Mouse (Mus musculus) hindlimb bud, embryonic 11.5 days (tissue): Measurements from ENCODE around the gene Runx1.

Experiments
- DNase-seq: peaks from one replicate; pipeline ENCODE4 v3.0.0-alpha.2; 2012; ENCODE audit warnings: low read depth, low spot score; ENCODE audit errors: extremely low spot score

Gene Runx1

DNA sequence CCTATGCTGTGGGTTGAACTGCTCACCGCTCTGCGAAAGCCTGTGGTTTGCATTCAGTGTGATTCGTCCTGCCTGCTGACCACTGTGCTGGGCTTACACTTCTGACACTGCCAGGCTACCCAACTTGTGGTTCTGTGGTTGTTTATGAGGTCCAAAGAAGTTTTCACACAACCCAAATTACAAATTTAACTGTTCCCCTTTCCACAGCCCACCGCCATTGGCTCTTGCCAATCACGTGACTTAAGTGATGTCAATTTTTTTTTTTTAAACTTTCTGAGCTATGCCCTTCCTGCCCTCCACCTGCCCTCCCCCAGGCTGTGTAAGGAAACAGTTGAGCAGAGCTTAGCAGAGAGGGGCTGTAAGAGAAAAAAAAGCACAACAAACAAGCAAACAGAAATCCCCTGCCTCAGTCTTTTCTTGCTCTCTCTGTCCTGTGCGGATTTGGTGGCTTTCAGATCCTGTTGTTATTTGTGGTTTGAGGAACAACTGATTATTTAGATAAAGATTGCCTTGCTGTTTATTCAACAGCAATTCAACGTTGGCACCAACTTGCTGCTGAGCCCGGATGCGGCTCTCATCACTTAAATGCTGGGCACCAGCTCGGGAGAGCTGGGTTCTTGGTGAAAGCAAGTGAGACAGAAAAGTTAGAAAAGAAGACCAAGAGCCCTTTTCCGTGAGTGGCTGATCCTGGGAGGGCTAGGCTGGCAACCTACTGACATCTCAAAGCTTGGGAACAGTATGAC lies at the start of gene Runx1:
Gene Runx1, minus strand, starts transcription at position 242 of the 743 bp plus-strand sequence.
- no peak for DNase-seq

DNA sequence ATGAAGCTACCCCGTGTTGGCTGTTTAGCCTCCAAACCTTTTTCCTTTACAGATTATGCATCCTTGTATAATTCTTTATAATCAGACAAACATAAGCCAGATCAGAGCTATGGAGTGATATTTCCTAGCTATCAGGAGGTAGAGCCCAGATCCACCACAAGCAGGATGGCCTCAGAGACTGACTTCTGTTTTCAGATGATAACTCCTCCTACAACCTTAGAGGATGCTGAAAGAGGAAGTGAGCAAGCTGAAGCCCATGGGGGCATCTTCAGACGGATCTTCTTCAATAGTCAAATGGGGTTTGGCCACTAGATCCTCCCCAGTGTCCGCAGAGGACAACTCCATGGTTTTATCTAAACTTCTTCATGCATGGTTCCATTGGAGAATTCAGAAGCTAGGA lies 48.1 kb upstream of the Runx1 start:
- no peak for DNase-seq

DNA sequence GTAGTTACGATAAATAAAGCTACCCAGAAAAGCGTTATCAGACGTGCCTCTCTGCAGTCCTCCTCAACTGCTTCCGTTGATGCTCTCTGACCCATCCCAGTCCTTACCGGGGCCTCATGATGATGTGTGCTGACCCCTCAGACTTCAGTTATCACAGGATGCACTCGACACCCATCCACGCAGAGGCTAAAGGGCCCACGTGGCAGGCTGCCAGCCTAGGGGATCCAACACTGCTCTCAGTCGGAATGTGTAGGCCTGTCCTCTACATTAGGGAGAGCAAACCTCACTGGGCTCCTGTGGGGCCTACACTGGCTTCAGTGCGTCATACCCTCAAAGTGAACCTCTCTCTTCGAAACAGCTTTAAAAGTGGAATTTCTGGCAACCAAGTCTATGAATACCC lies 45.8 kb upstream of the Runx1 start:
- DNase-seq: no peak

DNA sequence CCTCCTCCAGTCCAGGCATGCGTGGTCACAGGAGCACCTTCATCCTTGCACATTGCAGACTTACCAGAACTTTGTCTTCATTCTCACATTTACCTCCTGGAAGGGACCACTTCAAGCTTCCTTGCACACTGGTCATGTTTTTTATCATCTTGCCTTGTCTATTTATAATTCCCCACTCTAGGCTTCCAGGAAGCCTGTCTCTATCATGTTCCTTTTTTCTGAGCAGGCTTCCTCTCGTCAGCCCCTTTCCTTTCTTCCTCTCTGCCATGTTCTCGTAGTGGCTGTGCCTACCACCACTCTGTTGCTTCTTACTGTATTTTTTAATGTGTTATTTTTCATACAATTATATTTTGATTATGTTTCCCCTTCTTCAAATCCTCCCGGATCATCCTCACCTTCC lies 42.6 kb upstream of the Runx1 start:
- no peak for DNase-seq

- no peak for DNase-seq
Measured at GRCm38 (mm10) chr16:92867261-92867935, 41.4 kb upstream of the Runx1 start.

- DNase-seq: no peak
Measured at GRCm38 (mm10) chr16:92865314-92865713, 39.4 kb upstream of the Runx1 start.

DNA sequence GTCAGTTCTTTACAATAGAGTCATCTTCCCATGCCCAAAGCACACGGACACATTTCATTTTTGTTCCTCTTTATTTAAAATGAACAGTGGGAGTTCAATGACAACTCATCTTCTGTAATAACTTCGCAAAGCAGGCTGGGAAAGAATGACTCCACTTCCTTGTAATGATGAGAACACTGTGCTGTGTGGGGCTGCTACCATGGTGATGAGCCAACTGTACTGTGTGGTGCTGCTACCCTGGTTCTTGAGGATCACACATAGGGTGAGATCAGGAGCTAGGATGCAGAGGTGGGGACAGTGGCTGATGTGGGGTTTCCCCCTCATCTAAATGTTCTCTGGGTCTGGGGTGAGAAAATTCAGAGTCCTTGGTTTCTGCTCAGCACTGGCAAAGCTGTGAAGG lies 38.2 kb upstream of the Runx1 start:
- no peak for DNase-seq

- DNase-seq: no peak
Measured at GRCm38 (mm10) chr16:92863179-92863578, 37.2 kb upstream of the Runx1 start.

DNA sequence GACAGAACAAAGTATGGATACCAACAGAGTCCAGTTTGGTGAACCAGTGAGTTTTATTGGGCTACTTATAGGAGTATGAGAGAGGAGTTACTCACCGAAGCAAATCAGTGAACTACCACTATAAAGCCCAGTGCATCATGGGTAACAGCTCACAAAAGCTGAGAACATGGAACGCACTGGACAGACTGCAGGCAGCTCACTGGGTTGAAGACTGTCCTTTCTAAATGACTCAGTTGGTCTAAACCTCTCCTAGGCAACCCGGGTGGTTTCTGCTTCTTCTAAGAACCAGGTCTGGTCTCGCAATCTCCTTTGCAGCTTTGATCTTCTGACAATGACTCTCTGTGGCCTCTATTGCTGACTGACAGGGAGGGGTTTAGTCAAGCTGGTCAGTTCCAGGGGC lies 36.5 kb upstream of the Runx1 start:
- DNase-seq: no peak

DNA sequence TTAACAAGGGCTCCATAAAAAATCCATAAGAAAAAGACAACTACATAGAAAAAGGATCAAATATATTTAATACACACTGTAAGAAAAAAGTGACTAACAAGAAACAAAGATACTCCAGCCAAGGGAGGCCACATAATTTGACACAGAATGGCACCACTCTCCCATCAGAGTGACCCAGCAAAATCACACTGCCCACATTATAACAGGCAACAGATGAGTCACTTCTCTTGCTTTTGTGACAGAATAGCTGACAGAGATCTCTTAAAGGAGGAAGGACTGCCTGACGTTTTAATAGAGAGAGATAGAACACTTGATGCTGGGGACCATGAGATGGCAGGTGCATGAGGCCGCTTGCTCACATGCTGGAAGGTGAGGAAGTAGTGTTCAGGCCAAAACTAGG lies 35.6 kb upstream of the Runx1 start:
- no peak for DNase-seq

- no peak for DNase-seq
Measured at GRCm38 (mm10) chr16:92860649-92861048, 34.7 kb upstream of the Runx1 start.

GRCm38 (mm10) chr16:92856779-92857178 lies 30.8 kb upstream of the Runx1 start:
- DNase-seq: no peak

DNA sequence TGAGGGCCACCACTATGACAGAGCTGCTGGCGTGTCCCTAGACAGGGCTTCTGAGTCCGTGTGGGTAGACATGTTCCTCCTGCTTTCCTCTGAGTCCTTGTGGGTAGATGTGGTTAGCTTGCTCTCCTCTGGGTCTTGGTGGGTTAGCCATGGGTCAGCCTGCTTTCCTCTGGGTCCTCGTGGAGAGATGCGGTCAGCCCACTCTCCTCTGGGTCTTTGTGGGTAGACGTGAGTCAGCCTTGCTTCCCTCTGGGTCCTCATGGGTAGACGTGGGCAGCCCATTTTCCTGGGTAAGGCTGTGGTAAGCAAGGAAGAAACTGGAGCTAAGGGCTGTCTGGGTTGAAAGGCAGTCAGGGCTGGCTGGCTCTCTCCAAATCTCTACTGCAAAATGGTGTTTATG lies 26.3 kb upstream of the Runx1 start:
- no peak for DNase-seq

DNA sequence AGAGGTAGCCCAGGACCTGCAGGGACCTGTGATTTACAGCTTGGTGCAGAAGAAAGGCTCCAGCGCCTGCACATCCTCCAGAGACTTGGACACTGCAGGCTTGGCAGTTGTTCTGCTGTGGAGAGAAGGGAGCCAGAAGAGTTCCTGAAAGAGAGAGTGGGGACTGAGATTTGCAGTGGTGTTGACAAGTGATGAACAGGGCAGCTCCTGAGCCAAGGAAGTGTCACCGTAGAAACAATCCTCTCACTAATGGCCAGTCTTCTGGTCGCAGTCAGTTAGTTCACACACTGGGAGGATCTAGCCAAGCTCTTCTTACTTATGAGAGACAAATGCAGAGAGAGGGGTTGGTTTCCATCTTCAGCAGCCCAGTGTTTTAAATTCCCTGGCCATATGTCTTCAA lies 24.5 kb upstream of the Runx1 start:
- DNase-seq: no peak

GRCm38 (mm10) chr16:92847762-92848300 lies 21.9 kb upstream of the Runx1 start:
- DNase-seq: no peak

DNA sequence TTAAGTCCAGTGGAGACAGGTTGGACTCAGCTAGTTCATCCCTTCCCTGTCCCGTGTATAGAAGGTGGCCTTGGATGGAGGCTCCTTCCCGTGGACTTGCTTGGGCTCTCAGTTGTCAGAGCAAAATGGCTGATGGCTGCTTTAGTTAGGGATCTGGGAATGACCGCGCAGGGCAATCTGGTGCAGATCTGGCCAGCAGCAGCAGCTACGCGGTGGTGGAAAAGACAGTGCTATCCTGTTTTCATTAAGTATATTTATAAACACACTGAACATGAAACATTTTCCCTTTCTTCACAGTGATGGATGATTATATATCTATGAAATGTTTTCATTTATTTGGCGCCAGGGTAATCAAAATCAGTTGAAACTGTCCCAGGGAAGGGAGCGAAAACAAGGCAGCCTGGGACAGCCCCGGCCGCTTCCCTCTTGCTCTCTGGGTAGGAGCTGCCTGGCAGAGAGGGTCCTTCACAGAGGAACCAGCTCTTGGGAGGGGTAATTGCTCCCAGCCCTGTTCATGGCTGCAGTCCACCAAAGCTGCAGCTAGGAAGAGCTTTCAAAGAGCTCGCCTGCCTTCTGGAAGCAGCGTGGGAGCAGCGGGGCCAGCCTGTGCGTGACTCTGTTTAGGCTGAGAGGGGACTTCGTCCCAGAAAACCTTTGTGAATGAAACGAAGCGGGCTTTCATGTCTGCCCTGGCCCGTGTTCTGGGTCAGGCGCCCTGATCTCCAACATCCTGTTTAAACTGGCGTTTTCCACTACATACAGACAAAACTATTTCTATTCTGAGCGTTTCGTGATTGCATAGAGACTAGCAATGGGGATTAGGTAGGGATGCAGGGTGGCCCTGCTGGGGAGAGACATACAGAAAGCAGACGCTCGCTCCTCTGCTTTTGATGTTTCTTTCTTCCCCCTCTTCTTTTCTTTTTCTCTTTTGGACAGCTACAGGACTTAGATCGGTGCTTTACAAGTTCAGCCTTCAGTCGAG lies 19.6 kb upstream of the Runx1 start:
- no peak for DNase-seq

DNA sequence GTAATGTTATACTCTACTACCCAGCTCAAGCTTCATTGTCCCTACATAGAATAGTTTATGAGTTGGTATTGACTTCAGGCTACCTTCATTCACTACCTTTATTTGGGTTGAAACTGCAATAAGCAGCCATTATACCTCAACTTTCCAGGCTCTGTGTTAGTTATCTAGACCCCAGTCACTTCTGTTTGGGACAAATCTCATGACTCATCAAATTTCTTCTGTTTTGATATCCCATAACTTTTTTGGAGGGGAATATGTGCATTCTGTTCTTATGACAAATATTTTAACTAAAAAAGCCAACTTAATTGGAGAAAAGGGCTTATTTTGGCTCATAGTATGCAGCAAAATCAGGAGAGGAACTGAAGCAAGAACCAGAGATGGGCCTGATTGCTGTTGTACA lies 12.8 kb upstream of the Runx1 start:
- DNase-seq: no peak

DNA sequence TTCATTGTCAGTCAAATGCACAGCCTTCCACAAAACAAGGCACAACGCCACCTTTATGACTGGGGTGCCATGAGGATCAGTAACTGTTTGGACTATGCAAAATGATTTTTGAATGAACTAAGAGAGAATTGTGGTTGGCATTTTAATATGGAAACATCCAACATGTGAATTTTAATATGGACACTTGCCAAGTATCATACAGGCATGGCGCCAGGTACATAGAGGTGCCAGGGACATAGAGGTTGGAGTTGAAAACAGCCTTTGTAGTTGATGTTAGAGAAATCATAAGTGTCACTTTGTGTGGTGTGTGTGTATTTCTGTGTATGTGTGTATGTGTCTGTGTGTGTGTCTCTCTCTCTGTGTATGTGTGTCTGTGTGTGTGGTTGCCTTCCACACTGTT lies 5.4 kb upstream of the Runx1 start:
- DNase-seq: no peak

- DNase-seq: no peak
Measured at GRCm38 (mm10) chr16:92830479-92830878, 4.5 kb upstream of the Runx1 start.

- no peak for DNase-seq
Measured at GRCm38 (mm10) chr16:92828308-92828862, 2.4 kb upstream of the Runx1 start.
